Comparison of ENCODE assay signal across 12 mouse cellular contexts in the genomic region with DNA sequence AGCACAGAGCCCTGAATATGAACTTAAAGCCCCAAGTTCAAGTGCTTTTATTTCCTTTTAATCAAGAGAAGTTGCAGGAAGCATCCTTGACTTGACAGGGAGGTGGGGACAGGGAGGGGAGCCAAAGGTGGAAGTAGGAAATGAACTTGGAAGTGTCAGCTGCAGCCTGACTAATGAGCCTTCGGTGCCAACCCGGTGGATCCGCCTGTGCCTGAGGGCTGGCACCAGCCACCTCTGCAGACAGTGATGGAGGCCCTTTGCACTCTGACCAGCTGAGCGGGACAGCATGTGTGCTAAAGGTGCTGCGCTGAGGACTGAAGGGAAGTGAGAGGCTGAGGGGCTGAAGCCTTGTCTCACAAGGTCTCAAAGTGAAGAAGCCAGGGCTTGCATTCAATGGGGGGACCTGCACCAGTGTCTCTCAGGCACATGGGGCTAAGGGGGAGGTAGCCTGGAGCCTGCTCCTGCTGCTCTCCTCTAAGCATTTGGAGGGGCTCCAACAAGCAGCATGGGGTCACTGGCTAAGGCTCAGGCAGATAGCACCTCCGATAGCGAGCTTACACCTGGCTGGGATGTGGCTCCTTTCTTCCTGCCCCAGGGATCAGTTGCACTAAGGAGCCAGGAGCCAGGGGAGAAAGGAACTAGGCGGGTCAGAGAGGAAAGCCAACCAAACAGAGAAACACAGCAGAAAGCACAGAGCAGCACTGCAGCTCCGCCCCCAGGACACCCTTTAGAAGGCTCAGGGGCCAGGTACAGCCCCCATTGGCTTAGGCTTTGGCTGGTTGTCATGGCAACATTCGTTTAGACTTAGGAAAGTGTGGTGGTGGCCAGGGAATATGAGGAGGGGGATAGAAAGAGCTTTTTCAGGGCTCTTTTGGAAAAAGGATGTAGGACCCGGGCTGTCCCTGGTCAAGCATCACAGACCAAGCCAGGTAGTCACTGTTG. TPM values are rescaled to one million over a fixed set of nuclear protein-coding genes. Genes with fewer than 3 reads are reported as not detected.
A peak's percentile ranks its signal among the peaks of the same experiment; 100 is the strongest.
DNase-seq lines count a peak whose midpoint lies in the region; ATAC-seq lines count a peak whose summit lies in the region.
"Had no signal": no experiment of that assay in that cellular context is flagged by ENCODE, and none has a peak within 500 bp of the region (broad histone marks: within the 10 kb centered on the region; RNA-seq: fewer than 3 reads in every experiment).

No protein-coding gene starts in this region.

- H3K9me3 ChIP-seq in forebrain, embryonic 15.5 days: no peaks in the 10 kb centered on the region
- H3K9me3 ChIP-seq in forebrain, embryonic 12.5 days: no peaks in the 10 kb centered on the region
- H3K9me3 ChIP-seq: embryonic facial prominence, embryonic 15.5 days; heart, embryonic 13.5 days had no signal

- H3K27me3 ChIP-seq in forebrain, embryonic 15.5 days: 0 out of 2 replicates have a peak, but pooled peaks cover 3% of the 10 kb centered on the region
- peaks cover 51% of the 10 kb centered on the region for H3K27me3 ChIP-seq in forebrain, embryonic 12.5 days
- H3K27me3 ChIP-seq: embryonic facial prominence, embryonic 15.5 days had no signal

- peaks cover 24% of the 10 kb centered on the region for H3K4me1 ChIP-seq in forebrain, embryonic 15.5 days
- H3K4me1 ChIP-seq in forebrain, embryonic 12.5 days: peaks cover 29% of the 10 kb centered on the region

- no peak overlapping the region for H3K4me2 ChIP-seq in forebrain, embryonic 15.5 days (replicated peaks)
- H3K4me2 ChIP-seq in forebrain, embryonic 12.5 days: no peak overlapping the region
- H3K4me2 ChIP-seq: embryonic facial prominence, embryonic 15.5 days; heart, embryonic 13.5 days had no signal

- H3K36me3 ChIP-seq in forebrain, embryonic 15.5 days: no peaks in the 10 kb centered on the region
- H3K36me3 ChIP-seq in forebrain, embryonic 12.5 days (replicated peaks): no peaks in the 10 kb centered on the region
- H3K36me3 ChIP-seq: embryonic facial prominence, embryonic 15.5 days; heart, embryonic 13.5 days had no signal

- H3K9ac ChIP-seq in forebrain, embryonic 15.5 days (replicated peaks): no peak overlapping the region
- no peak overlapping the region for H3K9ac ChIP-seq in forebrain, embryonic 12.5 days
- H3K9ac ChIP-seq: embryonic facial prominence, embryonic 15.5 days; heart, embryonic 13.5 days; liver, embryonic 14.5 days had no signal

- H3K27ac ChIP-seq in forebrain, embryonic 15.5 days (replicated peaks): no peak overlapping the region
- no peak overlapping the region for H3K27ac ChIP-seq in forebrain, embryonic 12.5 days
- H3K27ac ChIP-seq: embryonic facial prominence, embryonic 15.5 days; heart, embryonic 13.5 days; liver, embryonic 14.5 days had no signal

- peak; percentile 31; the same call in 1 of the 2 replicates for ATAC-seq in forebrain, embryonic 15.5 days (replicated peaks)
- no peak for ATAC-seq in forebrain, embryonic 12.5 days (ENCODE audit: low FRiP score)

- H3K4me3 ChIP-seq in forebrain, embryonic 15.5 days: no peak overlapping the region
- H3K4me3 ChIP-seq in forebrain, embryonic 12.5 days (replicated peaks): no peak overlapping the region
- H3K4me3 ChIP-seq: embryonic facial prominence, embryonic 15.5 days; heart, embryonic 13.5 days had no signal

- peak; percentile 56 for DNase-seq in R1 (ENCODE audit: low read depth, low spot score)
- peak; percentile 35 for DNase-seq in embryo, embryonic 11 days
- DNase-seq in kidney, postnatal 4 days: peak; percentile 24 to 37
- DNase-seq in layer of hippocampus, adult 9-10 months (ENCODE audit: low spot score): no peak
- no peak for DNase-seq in natural killer cell, adult 2 months (ENCODE audit: low spot score in 2 of 2)
- no peak for DNase-seq in thymus, postnatal 25 days
- DNase-seq: lung, postnatal 4 days had no signal

- 26% methylated on average over 11 of the region's 11 CpGs for WGBS in forebrain, embryonic 15.5 days
- whole genome bisulfite sequencing in forebrain, embryonic 12.5 days: 29% methylated on average over 11 of the region's 11 CpGs

RNA-seq across cellular contexts. Expression of a gene that starts 33.1 kb away (rescaled TPM):
- 7.9 and 8.2 TPM in 2 replicates for polyA plus RNA-seq in forebrain, embryonic 15.5 days (2015; fragmentation: Nextera tagmentation; extraction: Ambion mirVana)
- 2.8 and 4.2 TPM in 2 replicates for polyA plus RNA-seq in forebrain, embryonic 12.5 days (2016; fragmentation: Nextera tagmentation; extraction: Ambion mirVana)

Comparison
In these comparisons a context has a peak if more than half of its experiments do, and no peak if none do; other contexts are left out.
1. DNase-seq: peak in R1 (single experiment), embryo, embryonic 11 days (single experiment) and kidney, postnatal 4 days (2 of 2); none in layer of hippocampus, adult 9-10 months (single experiment), natural killer cell, adult 2 months (0 of 2) and thymus, postnatal 25 days (single experiment).